Mouse (Mus musculus) layer of hippocampus, adult 9-10 months (tissue): ENCODE data around the gene Rapgef6.

Experiments
- DNase-seq: peaks from one replicate; pipeline ENCODE4 v3.0.0; 2022; ENCODE audit warnings: low spot score

Gene Rapgef6

DNA sequence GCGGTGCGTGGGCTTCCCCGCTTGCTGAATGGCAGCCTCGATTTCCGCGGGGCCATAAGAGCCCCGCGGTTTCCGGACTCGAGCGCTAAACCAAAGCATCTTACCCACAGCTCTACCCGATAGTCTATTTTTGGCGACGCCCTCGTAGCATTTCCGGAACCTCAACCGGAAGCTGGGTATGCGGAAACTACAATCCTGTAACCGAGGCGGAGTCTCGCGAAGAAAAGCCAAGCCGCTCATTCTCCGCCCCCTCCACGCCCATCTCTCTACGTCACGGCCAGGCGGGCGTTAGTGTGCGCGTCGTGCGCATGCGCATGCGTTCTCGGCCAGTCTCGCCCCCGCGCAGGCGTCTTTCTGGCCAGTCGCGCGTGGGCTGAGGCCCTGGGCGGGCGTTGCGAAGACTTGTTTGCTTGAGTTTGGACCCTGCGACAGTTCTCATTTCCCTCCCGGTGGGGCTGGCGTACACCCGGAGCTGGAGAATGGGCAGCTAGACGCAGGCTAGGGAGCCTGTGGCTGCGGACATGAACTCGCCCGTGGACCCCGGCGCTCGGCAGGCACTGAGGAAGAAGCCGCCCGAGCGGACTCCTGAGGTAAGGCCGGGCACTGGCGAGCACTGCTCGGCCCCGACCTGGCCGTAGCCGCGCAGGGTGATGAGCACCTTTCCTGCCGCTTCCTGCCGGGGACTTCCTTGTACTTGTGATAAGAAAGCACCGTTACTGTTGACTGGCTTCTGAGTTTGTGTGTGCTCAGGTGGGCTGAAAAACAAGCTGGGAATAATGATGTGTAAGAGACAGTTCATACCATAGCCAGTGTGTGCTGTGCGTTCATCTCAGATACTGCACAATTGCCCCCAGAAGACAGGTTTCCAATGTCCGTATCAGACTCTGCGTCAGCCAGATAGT is at the start of gene Rapgef6:
Gene Rapgef6 (plus strand): TSS at position 319 of the 902 bp plus-strand sequence.
- DNase-seq: peak; percentile 93

DNA sequence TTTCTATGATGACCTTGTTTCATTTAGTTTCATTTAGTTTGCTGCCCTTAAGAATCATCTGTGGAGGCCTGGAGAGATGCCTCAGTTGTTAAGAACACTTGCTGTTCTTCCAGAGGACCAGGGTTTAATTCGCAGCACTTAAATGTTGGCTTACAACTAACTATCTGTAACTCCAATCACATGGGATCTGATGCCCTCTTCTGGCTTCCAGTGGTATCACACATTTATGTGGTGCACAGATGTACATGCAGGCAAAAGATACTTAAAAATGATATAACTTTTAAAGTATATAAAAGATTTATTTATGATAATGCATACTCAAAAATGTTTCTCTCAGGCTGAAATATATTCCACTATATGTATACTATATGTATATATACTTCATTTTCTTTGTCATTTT is 44.2 kb upstream of the Rapgef6 start:
- no peak for DNase-seq

DNA sequence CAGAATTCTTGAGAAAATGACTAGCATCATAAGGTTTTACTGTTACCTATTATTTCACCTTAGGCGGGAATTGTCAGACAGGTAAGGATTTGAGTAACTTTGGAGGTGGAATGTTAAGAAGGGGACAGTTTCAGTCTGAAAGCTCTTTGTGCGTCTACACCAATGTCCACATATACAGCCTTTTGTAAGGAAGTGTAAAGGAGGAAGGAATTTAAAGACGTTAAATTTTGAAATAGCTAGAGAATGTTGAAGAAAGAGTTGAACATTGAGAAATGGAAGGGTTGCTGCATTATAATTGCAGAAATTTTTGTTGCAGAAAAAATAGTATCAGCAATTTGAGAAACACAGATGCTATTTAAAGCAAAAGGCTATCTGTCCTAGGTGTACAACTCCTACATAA is 36.6 kb upstream of the Rapgef6 start:
- DNase-seq: no peak

DNA sequence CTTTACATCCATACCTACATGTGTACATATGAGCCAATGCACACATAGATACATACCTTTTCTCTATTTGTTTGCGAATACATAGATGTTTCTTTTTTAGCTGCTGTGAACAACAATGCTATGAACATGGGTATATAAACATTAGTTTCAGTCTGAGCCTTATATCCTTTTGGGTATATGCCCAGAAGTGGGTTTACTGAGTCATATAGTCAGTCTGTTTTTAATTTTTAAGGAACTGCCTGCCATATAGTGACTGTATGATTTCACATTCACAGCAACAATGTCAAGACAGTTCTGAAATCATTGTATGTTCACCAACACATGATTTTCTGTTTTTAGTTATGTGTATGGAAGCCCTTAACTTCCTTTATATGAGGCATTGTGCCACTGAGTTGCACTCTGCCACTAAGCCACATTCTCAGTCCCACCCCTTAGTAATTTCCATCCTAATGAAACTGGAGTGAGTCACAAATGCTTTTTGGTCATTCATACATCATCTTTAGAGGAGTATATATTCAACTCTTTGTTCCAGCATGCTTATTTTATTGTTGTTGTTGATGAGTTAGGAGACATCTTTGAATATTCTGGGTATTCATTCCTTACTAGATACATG is 30.6 kb upstream of the Rapgef6 start:
- DNase-seq: no peak

DNA sequence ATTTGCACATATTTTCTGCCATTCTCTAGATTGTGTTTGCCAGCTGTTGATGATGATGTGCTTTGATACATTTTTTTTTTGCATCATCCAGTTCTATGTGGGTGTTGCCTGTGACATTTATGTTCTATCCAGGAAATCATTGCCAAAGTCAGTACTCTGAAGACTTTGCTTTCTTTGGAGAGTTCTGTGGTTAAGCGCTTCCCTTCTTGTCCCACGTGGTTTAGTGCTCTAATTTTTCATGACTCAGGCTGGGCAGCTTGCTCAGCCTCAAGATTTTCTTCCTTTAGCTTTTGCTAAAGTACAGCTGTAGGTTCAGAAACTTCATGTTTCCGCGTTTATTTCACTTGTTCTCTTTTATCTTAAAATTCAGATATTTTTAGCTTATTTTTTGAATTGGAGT is 30.1 kb upstream of the Rapgef6 start:
- no peak for DNase-seq

DNA sequence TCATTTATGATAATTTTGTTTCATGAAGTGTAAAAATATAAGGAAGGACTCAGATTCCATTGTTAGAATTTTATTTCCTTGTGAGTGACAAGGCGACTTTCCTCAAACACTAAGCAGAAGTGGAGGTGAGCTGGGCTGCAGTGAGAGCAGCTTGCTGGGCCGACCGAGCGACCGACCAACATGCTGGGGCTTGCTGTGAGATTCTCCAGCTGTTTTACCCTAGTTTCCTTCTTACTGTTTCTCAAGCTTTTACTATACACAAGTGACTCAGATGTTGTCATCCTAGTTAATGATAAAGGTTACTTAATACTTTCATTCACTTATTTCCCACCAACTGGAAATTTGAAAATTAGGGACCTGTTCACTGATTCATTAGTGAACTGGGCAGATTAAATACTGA is 22.8 kb upstream of the Rapgef6 start:
- no peak for DNase-seq

DNA sequence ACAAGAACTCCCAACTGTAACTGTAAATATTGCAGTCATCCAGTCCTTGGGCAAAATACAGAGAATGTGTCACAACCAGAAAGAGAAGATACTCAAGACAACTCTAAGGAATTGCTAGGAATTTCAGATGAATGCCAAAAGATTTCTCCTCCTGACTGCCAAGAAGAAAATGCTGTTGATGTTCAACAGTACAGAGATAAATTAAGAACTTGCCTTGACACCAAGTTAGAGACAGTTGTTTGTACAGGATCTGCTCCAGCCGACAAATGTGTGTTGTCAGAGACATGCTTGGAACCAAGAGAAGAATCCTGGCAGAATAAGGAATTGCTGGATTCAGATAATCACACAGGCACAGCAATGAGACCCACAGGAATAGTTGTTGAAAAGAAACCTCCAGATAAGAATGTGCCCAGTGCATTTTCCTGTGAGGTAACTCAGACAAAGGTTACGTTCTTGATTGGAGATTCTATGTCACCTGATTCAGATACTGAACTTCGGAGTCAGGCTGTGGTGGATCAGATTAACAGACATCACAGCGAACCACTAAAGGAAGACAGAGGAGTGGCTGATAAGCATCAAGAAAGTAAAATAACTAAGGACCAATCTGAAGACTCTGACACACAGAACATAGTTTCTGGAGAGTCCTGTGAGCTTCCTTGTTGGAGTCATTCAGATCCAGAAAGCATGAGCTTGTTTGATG is 20.0 kb upstream of the Rapgef6 start:
- no peak for DNase-seq

DNA sequence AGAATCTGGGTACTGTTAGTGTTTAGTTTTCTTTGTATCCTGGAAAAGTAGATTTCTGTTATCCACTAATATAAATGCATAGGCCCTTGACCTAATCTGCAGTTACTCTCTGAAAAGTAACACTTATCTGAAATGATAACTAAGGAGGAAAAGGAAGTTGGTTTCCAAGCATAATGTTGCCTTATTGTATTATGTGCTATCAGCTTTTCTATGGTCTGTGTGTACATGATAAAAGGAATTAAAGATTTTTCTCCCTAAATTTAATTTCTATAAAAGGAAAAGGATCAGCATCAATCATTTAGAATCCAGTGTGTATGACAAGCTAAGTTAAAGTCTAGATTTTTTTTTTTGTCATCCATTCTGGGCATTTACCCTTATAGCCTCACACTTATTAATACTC is 9.1 kb upstream of the Rapgef6 start:
- DNase-seq: no peak

DNA sequence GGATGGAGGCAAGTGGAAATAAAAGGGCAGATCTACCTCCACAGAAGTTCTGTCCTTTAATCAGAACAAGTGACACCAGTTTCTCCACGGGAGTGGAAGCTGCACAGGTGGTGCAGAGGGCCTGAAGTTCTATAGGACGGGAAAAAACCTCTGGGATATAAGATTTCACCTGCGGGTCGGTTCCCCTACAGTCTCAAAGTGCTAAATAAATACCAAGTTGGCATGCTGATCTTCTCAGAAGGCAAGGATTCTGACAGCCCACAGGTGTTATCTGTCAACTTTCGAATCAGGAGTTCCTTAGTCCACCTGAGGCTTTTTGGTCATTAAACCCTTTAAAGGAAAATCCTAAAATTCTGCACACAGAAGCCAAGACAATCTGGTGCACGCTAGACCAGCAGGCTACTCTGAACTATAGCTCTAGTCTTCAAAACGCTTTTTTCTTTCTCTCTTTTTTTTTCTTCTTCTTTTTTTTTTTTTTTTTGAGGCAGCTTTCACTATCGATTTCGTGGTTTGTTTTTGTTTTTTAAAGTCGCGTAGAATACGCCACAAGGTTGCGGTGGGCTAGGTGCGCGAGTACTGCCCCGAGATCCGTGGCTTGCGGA is 619 bp upstream of the Rapgef6 start:
- no peak for DNase-seq

DNA sequence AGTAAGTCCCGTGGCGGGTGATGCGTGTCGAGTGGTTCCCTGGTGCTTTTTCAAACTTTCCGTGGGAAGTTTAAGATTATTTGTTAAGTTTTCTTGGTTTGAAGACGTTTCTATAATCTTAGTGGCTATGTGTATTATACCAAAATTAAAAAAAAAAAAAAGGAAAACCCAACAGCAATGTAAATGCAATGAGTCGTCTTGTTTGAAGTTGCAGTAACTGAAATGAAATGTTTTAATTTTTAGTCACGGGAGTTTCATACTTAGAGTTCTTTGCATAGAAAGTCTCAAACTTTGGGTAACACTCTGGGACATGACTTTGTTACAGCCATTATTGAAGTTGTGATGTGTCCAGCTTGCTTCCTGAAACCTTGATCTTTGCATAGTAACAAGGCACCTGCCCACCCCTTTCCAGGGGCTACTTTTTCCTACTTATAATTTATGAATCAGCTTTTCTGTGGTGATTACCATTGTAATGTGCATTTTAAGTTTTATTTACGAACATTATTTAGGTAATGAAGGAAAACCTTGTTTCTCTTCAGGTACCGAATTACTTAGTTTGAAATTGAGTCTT is 869 bp downstream of the Rapgef6 start:
- no peak for DNase-seq

DNA sequence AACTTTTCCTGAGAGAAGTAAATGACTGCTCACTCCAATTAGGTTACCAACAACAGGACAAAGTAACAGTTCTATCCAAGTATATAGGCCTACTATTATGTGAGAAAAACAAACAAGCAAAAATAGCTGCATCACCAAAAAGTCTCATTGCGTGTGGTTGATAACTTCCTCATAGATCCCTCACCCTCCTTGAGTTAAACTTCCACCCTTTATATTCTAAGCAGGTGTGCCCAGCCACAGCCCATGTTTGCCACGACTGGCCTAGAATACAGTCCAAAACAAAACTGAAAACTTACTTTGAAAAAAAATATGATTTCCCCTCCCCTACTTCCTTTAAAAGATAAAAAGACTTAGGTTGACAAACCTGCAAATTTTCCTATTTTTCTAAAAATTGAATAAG is 5.4 kb downstream of the Rapgef6 start:
- no peak for DNase-seq

DNA sequence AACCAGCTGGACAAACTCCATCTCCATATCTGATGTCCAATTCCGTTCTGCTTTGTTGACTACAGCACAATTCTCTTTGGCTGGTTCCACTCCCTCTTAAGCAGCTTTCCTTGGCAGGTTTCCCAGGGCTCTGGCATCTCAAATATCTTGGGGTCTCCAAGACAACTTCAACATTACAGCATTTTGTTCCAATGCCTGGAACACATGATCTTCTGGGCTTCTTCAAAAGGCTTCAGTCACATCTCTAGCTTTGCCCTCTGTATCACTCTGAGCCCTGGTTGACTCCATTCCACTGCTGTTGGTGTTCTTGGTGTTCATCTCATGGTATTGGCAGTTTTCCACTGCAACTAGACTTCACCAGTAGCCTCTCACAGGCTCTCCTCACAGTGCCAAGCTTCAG is 7.7 kb downstream of the Rapgef6 start:
- DNase-seq: no peak

DNA sequence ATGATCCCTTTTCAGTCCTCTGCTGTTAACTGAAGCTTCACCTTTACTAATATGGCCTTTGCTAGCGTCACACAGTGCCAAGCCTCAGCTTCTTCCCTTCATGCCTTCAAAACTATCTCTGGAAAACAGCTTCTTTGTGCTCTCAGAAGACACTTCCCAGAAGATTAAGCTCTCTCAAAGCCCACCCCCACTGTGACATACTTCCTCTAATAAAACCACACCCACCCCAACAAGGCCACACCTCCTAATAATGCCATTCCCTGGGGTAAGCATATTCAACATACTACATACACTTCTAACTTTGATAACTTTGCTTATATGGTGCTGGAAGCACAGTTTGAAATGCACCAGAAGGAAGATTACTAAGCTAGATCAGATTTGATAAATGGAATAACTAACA is 8.3 kb downstream of the Rapgef6 start:
- DNase-seq: no peak

DNA sequence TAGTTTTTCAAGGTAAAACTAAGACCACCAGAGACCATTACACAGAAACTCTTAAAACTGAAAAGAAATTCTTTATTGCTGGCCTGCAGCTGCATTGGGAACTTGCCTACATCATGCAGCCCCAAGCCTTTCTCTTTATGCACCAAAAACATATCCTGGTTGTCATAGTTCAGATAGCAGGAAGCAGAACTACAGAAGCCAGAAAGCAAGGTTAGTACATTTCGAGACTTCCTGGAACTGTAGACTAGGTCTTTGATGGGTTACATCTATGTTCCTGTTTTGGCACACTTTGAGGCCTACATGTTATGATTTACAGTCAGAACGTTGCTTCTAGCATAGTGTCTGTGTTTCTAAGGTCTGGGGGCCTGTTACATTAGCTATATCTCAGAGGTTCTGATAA is 11.2 kb downstream of the Rapgef6 start:
- no peak for DNase-seq

DNA sequence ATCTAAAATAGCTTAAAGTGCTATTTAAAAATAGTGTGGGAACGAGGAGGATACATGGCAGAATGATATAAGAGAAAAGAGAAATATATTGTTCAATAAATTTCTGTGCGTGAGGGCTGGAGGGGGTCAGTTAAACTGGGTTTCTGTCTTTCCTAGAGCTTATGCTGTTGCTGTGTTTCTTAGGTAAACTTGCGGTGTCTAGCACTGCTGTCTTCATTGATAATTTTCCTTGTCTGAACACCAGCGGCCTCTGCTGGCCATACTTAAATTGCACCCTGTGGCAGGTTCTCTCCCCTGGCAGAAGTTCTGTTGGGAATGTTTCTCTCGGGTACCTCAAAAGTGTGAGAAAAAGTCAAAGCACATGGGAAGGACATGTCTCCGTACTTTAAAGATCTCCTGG is 12.2 kb downstream of the Rapgef6 start:
- peak; percentile 62 for DNase-seq

DNA sequence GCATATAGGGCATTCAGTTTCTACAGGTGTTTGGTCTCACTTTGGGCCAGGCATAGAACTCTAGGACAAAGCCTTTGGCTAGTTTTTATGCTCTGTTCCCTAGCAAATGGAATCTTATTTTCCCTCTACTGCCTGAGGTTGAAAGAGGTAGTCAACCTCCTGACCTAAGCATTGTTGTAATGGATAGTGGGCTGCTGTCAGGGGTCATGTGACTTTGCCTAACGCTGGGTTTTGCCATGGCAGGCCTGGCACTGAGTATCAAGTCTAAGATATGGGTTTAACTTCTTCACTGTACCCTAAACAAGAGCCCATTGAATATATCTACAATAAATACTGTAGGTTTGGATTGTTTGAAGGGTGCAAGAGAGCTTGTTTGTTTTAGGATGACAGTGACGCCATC is 16.4 kb downstream of the Rapgef6 start:
- DNase-seq: no peak

DNA sequence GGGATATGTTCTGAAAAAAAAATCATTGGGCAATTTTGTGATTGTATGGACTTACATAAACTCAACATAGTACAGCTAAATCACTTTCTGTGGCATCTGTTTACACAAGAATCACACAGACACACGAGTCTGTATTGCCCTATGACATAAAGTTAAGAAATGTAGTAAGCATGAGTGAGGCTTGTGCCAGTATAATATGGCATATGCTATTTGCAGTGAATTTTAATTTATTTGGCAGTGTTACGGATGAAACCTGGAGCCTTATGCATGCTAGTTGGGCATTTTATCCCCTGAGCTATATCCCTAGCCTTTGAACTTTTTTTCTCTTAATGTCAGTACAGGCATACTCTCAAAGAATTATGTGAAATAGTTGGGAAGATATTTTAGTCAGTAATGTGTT is 16.8 kb downstream of the Rapgef6 start:
- no peak for DNase-seq

DNA sequence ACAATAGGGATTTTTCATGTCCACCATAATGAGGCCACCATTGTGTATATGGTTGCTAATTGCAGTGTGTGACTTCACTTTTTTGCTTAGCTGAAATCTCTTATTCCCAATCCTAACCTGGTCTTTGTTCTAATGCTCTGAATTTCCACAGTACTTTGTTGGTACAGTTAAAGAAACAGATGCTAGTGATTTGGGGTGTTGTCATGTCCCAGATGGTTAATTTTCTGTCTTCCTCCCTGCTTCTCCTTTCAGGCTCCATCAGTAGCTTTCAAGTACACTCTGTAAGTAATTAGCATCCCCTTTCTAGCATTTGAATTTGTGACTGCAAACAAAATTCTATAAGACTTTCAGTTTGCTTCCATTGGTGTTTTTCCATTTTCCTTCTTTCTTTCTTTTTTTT is 17.7 kb downstream of the Rapgef6 start:
- no peak for DNase-seq

DNA sequence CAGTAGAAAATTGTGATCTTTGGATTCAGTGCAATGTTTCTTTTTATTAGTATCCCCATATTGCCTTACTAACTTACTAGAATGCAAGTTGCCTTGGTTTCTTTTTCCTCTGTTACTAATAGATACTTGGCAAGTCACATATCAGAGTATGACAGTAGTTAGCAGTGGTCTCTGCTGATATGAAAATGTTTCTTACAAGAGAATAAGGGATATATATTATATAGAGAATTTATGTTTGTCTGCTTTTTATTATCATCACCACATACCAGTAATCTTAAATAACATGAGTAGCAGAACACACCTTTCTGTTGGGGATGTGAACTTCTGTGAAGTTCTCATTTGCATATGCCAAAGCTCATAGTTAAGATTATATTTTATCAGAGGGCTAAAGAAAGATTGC is 19.8 kb downstream of the Rapgef6 start:
- no peak for DNase-seq

DNA sequence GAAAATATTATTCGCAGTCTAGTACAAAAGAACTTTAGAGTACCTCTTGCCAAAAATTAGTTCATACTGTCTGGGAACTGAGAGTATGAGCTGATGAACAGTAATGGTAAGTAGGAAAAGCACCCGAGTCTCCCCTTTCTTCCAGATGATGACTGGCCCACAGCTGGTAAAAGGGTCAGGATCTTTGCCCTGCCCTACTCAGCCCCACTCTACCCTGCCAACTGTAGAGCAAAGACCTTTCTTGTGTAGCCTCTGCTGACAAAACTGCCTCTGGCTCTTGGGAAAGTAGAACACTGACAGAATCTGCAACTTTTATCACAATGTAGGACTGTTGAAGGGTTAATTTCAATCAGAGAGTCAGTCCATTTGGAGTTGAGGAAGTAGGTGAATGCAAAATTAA is 32.3 kb downstream of the Rapgef6 start:
- DNase-seq: no peak

DNA sequence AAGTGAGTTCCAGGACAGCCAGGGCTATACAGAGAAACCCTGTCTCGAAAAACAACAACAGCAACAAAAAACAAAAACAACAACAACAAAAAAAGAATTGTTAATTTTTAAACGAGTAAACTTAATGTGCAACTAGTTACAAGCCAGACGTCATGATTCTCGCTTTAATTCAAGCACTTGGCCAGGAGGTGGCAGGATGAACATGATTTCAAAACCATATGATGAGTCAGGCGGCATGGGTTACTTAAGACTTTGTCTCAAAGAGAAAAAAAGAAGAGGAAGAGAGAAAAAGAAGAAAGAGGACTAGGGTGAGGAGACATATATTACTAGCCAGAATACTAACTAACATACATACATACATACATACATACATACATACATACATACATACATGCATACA is 40.1 kb downstream of the Rapgef6 start:
- DNase-seq: peak; percentile 13

DNA sequence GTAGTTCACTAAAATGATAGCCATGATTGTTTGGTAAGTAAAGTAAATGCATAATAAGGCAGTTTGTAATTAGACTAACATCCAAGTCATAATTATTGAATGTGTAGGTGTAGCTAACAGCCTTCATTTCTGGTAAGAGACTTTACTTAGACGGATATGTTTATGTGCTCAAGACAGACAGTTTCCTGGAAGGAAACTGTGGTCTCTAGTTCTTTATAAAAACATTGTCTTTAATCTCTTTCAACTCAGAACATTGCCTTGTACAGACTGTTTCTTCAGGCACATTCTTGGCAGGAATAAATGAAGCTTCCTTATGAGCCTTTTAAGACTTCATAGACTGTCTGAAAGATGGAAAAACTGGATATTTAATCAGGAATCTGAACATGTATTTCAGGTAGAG is 45.3 kb downstream of the Rapgef6 start:
- no peak for DNase-seq
